Mouse (Mus musculus) liver, embryonic 14.5 days (tissue): ENCODE data around the gene Rbfox1.

Source experiments
- CTCF ChIP-seq: IDR thresholded peaks from 2 replicates; pipeline ENCODE4 v1.5.1; 2016; ENCODE audit warnings: antibody characterized with exemption, low read depth, control low read depth
- EP300 ChIP-seq: IDR thresholded peaks from 2 replicates; pipeline ENCODE4 v1.6.1; 2016; ENCODE audit warnings: antibody characterized with exemption, low read depth

- no peak for TF ChIP-seq CTCF
- no peak for TF ChIP-seq EP300
Measured at GRCm38 (mm10) chr16:6616526-6616925, 731.4 kb downstream of the Rbfox1 start.
